Mouse (Mus musculus) limb, embryonic 15.5 days (tissue): ENCODE results near the gene Tpp2. TPM values are rescaled to one million over a fixed set of nuclear protein-coding genes. Genes with fewer than 3 reads are reported as not detected.
"Not testable (repeated sequence)": the region's sequence is repeated elsewhere in the genome, so short reads cannot be mapped to it uniquely, and the experiment has no call there.

Source experiments
- ATAC-seq: fragments of 200-750 bp; cut with Nextera tagmentation; 2 replicates; pipeline ENCODE4 v1.8.0; 2017; ENCODE audit warnings: low read depth, moderate TSS enrichment; ENCODE audit not compliant: insufficient number of reproducible peaks, low FRiP score, low TSS enrichment
- H3K27ac ChIP-seq: fragments of 300-500 bp; sonication (generic); 2 replicates; pipeline ENCODE4 v1.5.1; 2015; ENCODE audit warnings: moderate library complexity, mild to moderate bottlenecking, inconsistent platforms
- H3K27me3 ChIP-seq: fragments of 300-500 bp; sonication (generic); 2 replicates; pipeline ENCODE4 v1.6.1; 2015; ENCODE audit warnings: inconsistent platforms
- H3K36me3 ChIP-seq: fragments of 300-500 bp; sonication (generic); 2 replicates; pipeline ENCODE4 v1.6.1; 2015; ENCODE audit warnings: inconsistent platforms
- H3K4me1 ChIP-seq: fragments of 300-500 bp; sonication (generic); 2 replicates; pipeline ENCODE4 v1.6.1; 2015; ENCODE audit warnings: inconsistent platforms
- H3K4me2 ChIP-seq: fragments of 300-500 bp; sonication (generic); 2 replicates; pipeline ENCODE4 v1.6.1; 2015; ENCODE audit warnings: mild to moderate bottlenecking, inconsistent platforms
- H3K4me3 ChIP-seq: fragments of 300-500 bp; sonication (generic); 2 replicates; pipeline ENCODE4 v1.5.1; 2015; ENCODE audit warnings: mild to moderate bottlenecking, inconsistent platforms
- H3K9ac ChIP-seq: fragments of 300-500 bp; sonication (generic); 2 replicates; pipeline ENCODE4 v1.6.1; 2015; ENCODE audit warnings: inconsistent platforms
- H3K9me3 ChIP-seq: fragments of 300-500 bp; sonication (generic); 2 replicates; pipeline ENCODE4 v1.6.1; 2016; ENCODE audit warnings: inconsistent platforms
- WGBS: fragments of 180-500 bp; shearing (Covaris S2); methylation state at CpG from one replicate; pipeline ENCODE4 v1.1.7; 2015; 5-methylcytosine and 5-hydroxymethylcytosine counted together
- microRNA-seq: library from miRNA; unstranded; fragments of <30 nt; microRNA quantifications from one replicate; pipeline ENCODE4, GENCODE M21; 2016
- polyA plus RNA-seq: library from polyadenylated mRNA; unstranded; fragments of >200 nt; fragmentation: Nextera tagmentation; extraction: Ambion mirVana; gene quantifications from 2 replicates; pipeline ENCODE4 v1.2.1, GENCODE M21; 2015

Gene Tpp2
- polyA plus RNA-seq, 1 experiment from 2014 or later: 56.5 TPM

- Histone ChIP-seq H3K27me3 (no peaks in the 10 kb centered on the region), H3K9me3 (no peaks in the 10 kb centered on the region), H3K4me1 (no peaks in the 10 kb centered on the region), H3K4me3 (no peak overlapping the region), H3K27ac (no peak overlapping the region), H3K36me3 (no peaks in the 10 kb centered on the region), H3K9ac (no peak overlapping the region), H3K4me2 (no peak overlapping the region)
- WGBS: 81% methylated on average over 1 of the region's 1 CpGs
- ATAC-seq: no peak
Measured at GRCm38 (mm10) chr1:44022656-44023055, 89.2 kb downstream of the Tpp2 start.

DNA sequence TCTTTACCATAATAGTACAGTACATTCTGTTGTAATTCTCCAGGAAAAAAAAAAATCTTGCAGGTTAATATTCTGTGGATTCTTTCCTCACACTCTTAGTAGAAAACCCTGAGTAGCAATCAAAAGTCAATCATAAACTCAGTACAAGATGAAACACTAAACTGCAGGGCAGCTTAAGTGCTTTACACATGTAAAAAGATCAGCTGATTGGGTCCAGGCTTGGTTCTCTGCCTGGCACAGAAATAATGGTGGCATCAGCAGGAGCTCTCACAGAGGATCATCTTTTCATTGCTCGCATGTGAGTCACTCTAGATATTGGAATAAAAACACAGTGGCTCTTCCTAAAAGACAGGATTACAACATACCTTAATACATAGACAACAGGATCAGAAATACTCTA lies 94.2 kb downstream of the Tpp2 start:
- no peak for ATAC-seq
- Histone ChIP-seq H3K27me3 (no peaks in the 10 kb centered on the region), H3K27ac (no peak overlapping the region), H3K4me2 (no peak overlapping the region), H3K4me1 (no peaks in the 10 kb centered on the region), H3K36me3 (no peaks in the 10 kb centered on the region), H3K9ac (no peak overlapping the region), H3K9me3 (no peaks in the 10 kb centered on the region), H3K4me3 (no peak overlapping the region)
- WGBS: 95% methylated on average over 1 of the region's 1 CpGs

DNA sequence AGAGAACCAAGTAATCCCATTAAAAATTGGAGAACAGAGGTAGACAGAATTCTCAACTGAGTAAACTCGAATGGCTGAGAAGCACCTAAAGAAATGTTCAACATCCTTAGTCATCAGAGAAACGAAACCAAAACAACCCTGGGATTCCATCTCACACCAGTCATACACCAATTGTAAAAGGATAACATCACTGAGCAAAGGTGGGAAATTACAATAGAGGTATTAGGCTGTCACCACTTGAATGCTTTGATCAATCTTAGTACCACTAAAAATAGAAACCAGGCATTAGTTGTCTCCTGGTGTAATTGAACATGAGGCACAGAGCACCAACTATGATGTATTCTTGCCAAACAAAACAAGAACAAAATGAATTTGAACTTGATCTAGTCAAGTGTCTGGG lies 98.8 kb downstream of the Tpp2 start:
- no peaks in the 10 kb centered on the region for H3K36me3 ChIP-seq
- H3K4me2 ChIP-seq: no peak overlapping the region
- ATAC-seq: no peak
- H3K9me3 ChIP-seq: no peaks in the 10 kb centered on the region
- no peak overlapping the region for H3K27ac ChIP-seq
- H3K27me3 ChIP-seq: no peaks in the 10 kb centered on the region
- no peak overlapping the region for H3K4me3 ChIP-seq
- 70% methylated on average over 2 of the region's 2 CpGs for WGBS
- no peak overlapping the region for H3K9ac ChIP-seq
- H3K4me1 ChIP-seq: no peaks in the 10 kb centered on the region

DNA sequence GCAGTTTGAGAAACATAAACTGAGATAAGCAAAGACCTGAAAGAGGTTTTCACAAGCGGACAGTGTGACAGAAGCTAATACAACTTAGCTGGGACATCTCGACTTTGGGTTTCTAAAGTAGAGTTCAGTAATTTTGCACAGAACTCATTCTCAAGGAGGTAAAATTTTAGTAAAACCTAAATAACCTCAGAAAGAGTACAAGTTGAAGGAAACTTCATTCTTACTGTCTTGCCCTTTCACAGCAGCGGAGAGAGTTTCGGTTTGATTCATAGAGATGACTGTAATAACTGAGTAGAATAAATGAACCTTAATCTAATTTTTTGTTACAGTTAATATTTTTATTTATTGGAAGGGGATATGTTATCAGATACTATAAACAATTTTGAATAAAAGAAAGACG lies 99.5 kb downstream of the Tpp2 start:
- Histone ChIP-seq H3K36me3 (no peaks in the 10 kb centered on the region), H3K9ac (no peak overlapping the region), H3K9me3 (no peaks in the 10 kb centered on the region), H3K27ac (no peak overlapping the region), H3K4me2 (no peak overlapping the region), H3K4me1 (no peaks in the 10 kb centered on the region), H3K27me3 (no peaks in the 10 kb centered on the region), H3K4me3 (no peak overlapping the region)
- 89% methylated on average over 5 of the region's 5 CpGs for WGBS
- no peak for ATAC-seq

- WGBS: 3% methylated on average over 17 of the region's 17 CpGs
- Histone ChIP-seq H3K9ac (peak overlapping the region; percentile 43; the same call in 1 of the 2 replicates), H3K27ac (no peak overlapping the region), H3K9me3 (no peaks in the 10 kb centered on the region), H3K4me2 (peak overlapping the region; percentile 77), H3K36me3 (no peaks in the 10 kb centered on the region), H3K27me3 (no peaks in the 10 kb centered on the region), H3K4me1 (no peaks in the 10 kb centered on the region), H3K4me3 (peak overlapping the region; percentile 47)
- no peak for ATAC-seq
Measured at GRCm38 (mm10) chr1:44041797-44042554, 108.5 kb downstream of the Tpp2 start.

GRCm38 (mm10) chr1:44042555-44042915 lies 109.1 kb downstream of the Tpp2 start:
- Histone ChIP-seq H3K36me3 (no peaks in the 10 kb centered on the region), H3K27ac (no peak overlapping the region), H3K27me3 (no peaks in the 10 kb centered on the region), H3K9ac (peak overlapping the region; percentile 43; the same call in 1 of the 2 replicates), H3K4me2 (peak overlapping the region; percentile 77), H3K4me1 (no peaks in the 10 kb centered on the region), H3K4me3 (peak overlapping the region; percentile 47), H3K9me3 (no peaks in the 10 kb centered on the region)
- 2% methylated on average over 6 of the region's 6 CpGs for WGBS
- ATAC-seq: no peak

GRCm38 (mm10) chr1:44045689-44046088 lies 112.2 kb downstream of the Tpp2 start:
- not testable (repeated sequence) for H3K4me1 ChIP-seq, H3K4me2 ChIP-seq, H3K27ac ChIP-seq, H3K9ac ChIP-seq, H3K4me3 ChIP-seq, H3K36me3 ChIP-seq, ATAC-seq, H3K9me3 ChIP-seq, H3K27me3 ChIP-seq
- 84% methylated on average over 5 of the region's 5 CpGs for WGBS

DNA sequence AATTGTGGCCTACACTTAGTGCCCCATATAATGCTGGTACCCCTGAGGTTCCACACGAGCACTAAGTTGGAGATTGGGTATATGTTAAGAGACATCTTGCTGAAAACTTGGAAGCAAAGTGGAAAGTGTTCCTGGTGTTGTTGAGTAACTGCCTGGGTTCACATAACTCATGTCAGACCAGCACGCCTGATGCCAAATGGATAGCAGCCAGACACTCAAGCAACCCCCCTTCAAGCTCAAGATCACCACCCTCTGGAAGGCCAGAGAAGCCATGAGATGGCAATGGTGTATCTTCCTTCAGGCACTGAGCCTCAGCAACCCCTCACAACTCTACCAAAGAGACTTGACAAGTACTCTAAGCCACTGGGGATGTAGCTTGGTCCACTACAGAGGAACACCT lies 113.1 kb downstream of the Tpp2 start:
- no peaks in the 10 kb centered on the region for H3K9me3 ChIP-seq
- H3K4me3 ChIP-seq: no peak overlapping the region
- ATAC-seq: no peak
- H3K27me3 ChIP-seq: no peaks in the 10 kb centered on the region
- H3K36me3 ChIP-seq: no peaks in the 10 kb centered on the region
- H3K4me1 ChIP-seq: no peaks in the 10 kb centered on the region
- no peak overlapping the region for H3K4me2 ChIP-seq
- 74% methylated on average over 2 of the region's 2 CpGs for WGBS
- no peak overlapping the region for H3K9ac ChIP-seq
- H3K27ac ChIP-seq: no peak overlapping the region

Small RNA genes lying within 50 kb of the gene (microRNA-seq; reads per million reads assigned to microRNA genes)
- not detected for gene Gm24180

Other genes starting within 250 kb of the Tpp2 start
- 167 and 170 TPM in 2 replicates for gene 1500015O10Rik, start 203.0 kb upstream of the Tpp2 start, polyA plus RNA-seq
- 25.7 and 32.6 TPM in 2 replicates for gene Uxs1, start 105.8 kb upstream of the Tpp2 start, polyA plus RNA-seq
- 0.51 and 1.3 TPM in 2 replicates for gene Mettl21c, start 86.4 kb downstream of the Tpp2 start, polyA plus RNA-seq
- gene Gm8251, start 128.3 kb downstream of the Tpp2 start, polyA plus RNA-seq: 0.04 and 0.06 TPM in 2 replicates
- 56.0 and 65.7 TPM in 2 replicates for gene Tex30, start 168.8 kb downstream of the Tpp2 start, polyA plus RNA-seq
- gene Kdelc1, start 185.2 kb downstream of the Tpp2 start, polyA plus RNA-seq: 68.6 and 70.7 TPM in 2 replicates
- 14.4 and 17.4 TPM in 2 replicates for gene Bivm, start 185.3 kb downstream of the Tpp2 start, polyA plus RNA-seq
- gene Ercc5, start 214.1 kb downstream of the Tpp2 start, polyA plus RNA-seq: 24.7 and 25.6 TPM in 2 replicates